Mouse (Mus musculus) CH12.LX (cell line): Measurements from ENCODE around the gene Efcab3. TPM values are rescaled to one million over a fixed set of nuclear protein-coding genes. Genes with fewer than 3 reads are reported as not detected.

ENCODE experiments used
- DNase-seq: peaks from one replicate; pipeline ENCODE4 v3.0.0-alpha.2; 2013; ENCODE audit errors: extremely low read depth
- H3K27ac ChIP-seq: 2 replicates; pipeline ENCODE4 v1.5.1; 2012; ENCODE audit warnings: low read depth, mild to moderate bottlenecking, control low read depth, moderate library complexity; ENCODE audit not compliant: insufficient read depth
- H3K27me3 ChIP-seq: replicated peaks from 2 replicates; pipeline ENCODE3; 2012; ENCODE audit warnings: inconsistent platforms
- H3K36me3 ChIP-seq, 2 experiments: replicated peaks in 1 of 2; 2 replicates each; pipeline versions ENCODE3 to v1.6.1; 2012; ENCODE audit warnings: inconsistent platforms in 1 of 2, low read length in 1 of 2, mild to moderate bottlenecking in 1 of 2, mixed read lengths in 1 of 2, moderate library complexity in 1 of 2; ENCODE audit not compliant: control insufficient read depth in 1 of 2, insufficient read depth in 1 of 2
- H3K4me1 ChIP-seq, 2 experiments: 2 replicates each; pipeline ENCODE4 v1.6.1; 2012; ENCODE audit warnings: inconsistent platforms in 1 of 2, moderate library complexity in 1 of 2; ENCODE audit not compliant: insufficient read depth in 2 of 2, control insufficient read depth in 1 of 2
- H3K4me2 ChIP-seq: 2 replicates; pipeline ENCODE4 v1.6.1; 2012; ENCODE audit warnings: low read depth, mild to moderate bottlenecking, control low read depth; ENCODE audit not compliant: poor library complexity, insufficient read depth, severe bottlenecking
- H3K4me3 ChIP-seq, 3 experiments: fragments of 150-350 bp in 1 of 3; sonication (generic) in 1 of 3; replicated peaks in 1 of 3; 2 replicates each; pipeline versions ENCODE3 to v1.5.1; 2011 to 2012; ENCODE audit warnings: low read depth in 2 of 3, low read length in 2 of 3, mild to moderate bottlenecking in 2 of 3, moderate library complexity in 2 of 3, control low read depth in 1 of 3, improper control_type of control experiment in 1 of 3, inconsistent platforms in 1 of 3, mixed read lengths in 1 of 3; ENCODE audit not compliant: poor library complexity in 1 of 3
- H3K79me2 ChIP-seq: replicated peaks from 2 replicates; pipeline ENCODE4 v1.6.1; 2012; ENCODE audit warnings: mild to moderate bottlenecking, moderate library complexity; ENCODE audit not compliant: control insufficient read depth, poor library complexity, insufficient read depth, severe bottlenecking; ENCODE audit errors: extremely low read depth
- H3K9ac ChIP-seq: 2 replicates; pipeline ENCODE4 v1.6.1; 2012; ENCODE audit warnings: low read depth, mild to moderate bottlenecking, control low read depth, moderate library complexity; ENCODE audit not compliant: insufficient read depth
- H3K9me3 ChIP-seq: replicated peaks from 2 replicates; pipeline ENCODE3; 2012; ENCODE audit warnings: low read length, inconsistent platforms, mixed read lengths
- BHLHE40 ChIP-seq: IDR thresholded peaks from 2 replicates; pipeline ENCODE4 v1.6.1; 2011; ENCODE audit warnings: mild to moderate bottlenecking, low read depth, low read length, improper control_type of control experiment
- CHD2 ChIP-seq: IDR thresholded peaks from 2 replicates; pipeline ENCODE4 v1.6.1; 2011; ENCODE audit warnings: low read length, improper control_type of control experiment
- ELF1 ChIP-seq: IDR thresholded peaks from 2 replicates; pipeline ENCODE4 v1.6.1; 2014; ENCODE audit warnings: low read depth, mild to moderate bottlenecking, inconsistent platforms, low read length, improper control_type of control experiment
- JUN ChIP-seq: IDR thresholded peaks from 2 replicates; pipeline ENCODE4 v1.6.1; 2011; ENCODE audit warnings: low read depth, mild to moderate bottlenecking, low read length, improper control_type of control experiment, moderate library complexity; ENCODE audit not compliant: insufficient read depth
- MAX ChIP-seq: IDR thresholded peaks from 2 replicates; pipeline ENCODE4 v1.6.1; 2011; ENCODE audit warnings: low read length, improper control_type of control experiment
- MAZ ChIP-seq: IDR thresholded peaks from 2 replicates; pipeline ENCODE4 v1.6.1; 2012; ENCODE audit warnings: low read depth, mild to moderate bottlenecking, inconsistent platforms, low read length, improper control_type of control experiment, moderate library complexity
- MXI1 ChIP-seq: IDR thresholded peaks from 2 replicates; pipeline ENCODE4 v1.6.1; 2011; ENCODE audit warnings: mild to moderate bottlenecking, low read depth, low read length, improper control_type of control experiment
- NELFE ChIP-seq: IDR thresholded peaks from 2 replicates; pipeline ENCODE4 v1.6.1; 2011; ENCODE audit warnings: low read depth, low read length, improper control_type of control experiment
- NRF1 ChIP-seq: IDR thresholded peaks from 2 replicates; pipeline ENCODE4 v1.6.1; 2014; ENCODE audit warnings: low read depth, mild to moderate bottlenecking, inconsistent platforms, low read length, improper control_type of control experiment, moderate library complexity
- PAX5 ChIP-seq: IDR thresholded peaks from 2 replicates; pipeline ENCODE4 v1.6.1; 2012; ENCODE audit warnings: low read length, inconsistent platforms, mixed read lengths
- RCOR1 ChIP-seq: conservative IDR thresholded peaks from 2 replicates; pipeline ENCODE4 v1.6.1; 2012; ENCODE audit warnings: low read depth, mild to moderate bottlenecking, inconsistent platforms, low read length, improper control_type of control experiment
- SIN3A ChIP-seq: IDR thresholded peaks from 2 replicates; pipeline ENCODE4 v1.6.1; 2012; ENCODE audit warnings: low read length, improper control_type of control experiment, inconsistent platforms
- TBP ChIP-seq: conservative IDR thresholded peaks from 2 replicates; pipeline ENCODE4 v1.6.1; 2011; ENCODE audit warnings: low read depth, low read length, improper control_type of control experiment
- TCF12 ChIP-seq: IDR thresholded peaks from 2 replicates; pipeline ENCODE4 v1.6.1; 2014; ENCODE audit warnings: low read depth, mild to moderate bottlenecking, inconsistent platforms, low read length, improper control_type of control experiment
- ZC3H11A ChIP-seq: IDR thresholded peaks from 2 replicates; pipeline ENCODE4 v1.6.1; 2012; ENCODE audit warnings: low read depth, mild to moderate bottlenecking, inconsistent platforms, low read length, improper control_type of control experiment
- ZKSCAN1 ChIP-seq: IDR thresholded peaks from 2 replicates; pipeline ENCODE4 v1.6.1; 2012; ENCODE audit warnings: low read depth, inconsistent platforms, low read length, improper control_type of control experiment, borderline replicate concordance
- dilution Hi-C: fragments of 300-500 bp; cut with MboI; formaldehyde crosslinking; loops from 2 replicates; pipeline ENCODE4 v1.14.3; 2020; ENCODE audit warnings: low sequenced_read_pairs; ENCODE audit not compliant: extremely low pct_unique_long_range_greater_than_20kb, extremely low pct_ligation_motif_present
- in situ Hi-C: fragments of 300-500 bp; cut with MboI; formaldehyde crosslinking; loops from 3 replicates; pipeline ENCODE4 v1.14.3; 2019; ENCODE audit warnings: low sequenced_read_pairs, low pct_ligation_motif_present, low pct_unique_long_range_greater_than_20kb, mixed read lengths
- polyA plus RNA-seq: library from polyadenylated mRNA; unstranded; fragments of >175 nt; gene quantifications from 2 replicates; pipeline ENCODE4 v1.2.1, GENCODE M21; 2012; ENCODE audit warnings: low read depth; ENCODE audit not compliant: insufficient read length
- total RNA-seq, 2 experiments: library from RNA; depleted of rRNA; stranded (reverse); fragments of 300-350 nt in 1 of 2; fragments of >200 nt in 1 of 2; gene quantifications; 2 replicates each; pipeline ENCODE4 v1.2.3; 2012 to 2014

Gene Efcab3
- total and polyA plus RNA-seq, 3 experiments = 3.0 to 12.2 (median 5.9) TPM

- dilution Hi-C loops = no loop called here
- no peaks in the 10 kb centered on the region for H3K9me3 ChIP-seq
- no peak overlapping the region for H3K4me3 ChIP-seq
- peaks cover 0 to 7% of the 10 kb centered on the region in 2 experiments; a peak in 2 of 4 replicates for H3K4me1 ChIP-seq
- no peak overlapping the region for H3K4me2 ChIP-seq
- no peak overlapping the region for H3K9ac ChIP-seq
- no peak overlapping the region for H3K27ac ChIP-seq
- no peak for DNase-seq
- no peak for TF ChIP-seq TCF12
- in situ Hi-C loops = no loop called here
- no peaks in the 10 kb centered on the region for H3K36me3 ChIP-seq
- no peaks in the 10 kb centered on the region for H3K79me2 ChIP-seq
- H3K27me3 ChIP-seq = no peaks in the 10 kb centered on the region
Observed at GRCm38 (mm10) chr11:105156748-105157267, 93.4 kb downstream of the Efcab3 start.

- H3K9me3 ChIP-seq = peaks cover 1% of the 10 kb centered on the region
- peaks cover 0 to 6% of the 10 kb centered on the region in 2 experiments; a peak in 1 of 4 replicates for H3K4me1 ChIP-seq
- H3K9ac ChIP-seq = no peak overlapping the region
- TF ChIP-seq ZKSCAN1 = no peak
- no peak for TF ChIP-seq JUN
- TF ChIP-seq MAZ = no peak
- TF ChIP-seq ZC3H11A = no peak
- no peak for TF ChIP-seq RCOR1
- TF ChIP-seq MXI1 = no peak
- TF ChIP-seq ELF1 = no peak
- no peaks in the 10 kb centered on the region for H3K79me2 ChIP-seq
- dilution Hi-C loops (no loop called here), in situ Hi-C loops (no loop called here)
- H3K4me2 ChIP-seq = no peak overlapping the region
- peaks cover 1% of the 10 kb centered on the region for H3K27me3 ChIP-seq
- DNase-seq = no peak
- H3K27ac ChIP-seq = no peak overlapping the region
- no peak overlapping the region for H3K4me3 ChIP-seq
- H3K36me3 ChIP-seq = no peaks in the 10 kb centered on the region
Observed at GRCm38 (mm10) chr11:105158047-105158446, 94.7 kb downstream of the Efcab3 start.

- TF ChIP-seq MAX = no peak
- TF ChIP-seq NRF1 = no peak
- no peak for TF ChIP-seq CHD2
- TF ChIP-seq BHLHE40 = no peak
- no peak for TF ChIP-seq NELFE
- no peak for TF ChIP-seq SIN3A
- no peak for TF ChIP-seq TBP
- TF ChIP-seq PAX5 = no peak
- in situ Hi-C loops (no loop called here), dilution Hi-C loops (no loop called here)
- Histone ChIP-seq H3K9ac (no peak overlapping the region), H3K4me2 (no peak overlapping the region), H3K36me3 (no peaks in the 10 kb centered on the region), H3K4me1 (peaks cover 0 to 6% of the 10 kb centered on the region in 2 experiments; a peak in 1 of 4 replicates), H3K4me3 (no peak overlapping the region), H3K27ac (no peak overlapping the region), H3K27me3 (peaks cover 1% of the 10 kb centered on the region), H3K79me2 (no peaks in the 10 kb centered on the region), H3K9me3 (peaks cover 5% of the 10 kb centered on the region)
- DNase-seq = no peak
Observed at GRCm38 (mm10) chr11:105159673-105160360, 96.4 kb downstream of the Efcab3 start.
